Mouse (Mus musculus): ENCODE results near the gene Itih4. TPM values are rescaled to one million over a fixed set of nuclear protein-coding genes. Genes with fewer than 3 reads are reported as not detected.

Itih4 gene
- total RNA-seq, 1 experiment: 0.18 TPM

- DNase-seq (ENCODE audit: low read depth, low spot score): no peak
- no peak for TF ChIP-seq MAFK (IDR thresholded peaks at IDR 0.05; ENCODE audit: insufficient read depth, low read depth, low read length)
- TF ChIP-seq ZNF384 (IDR thresholded peaks at IDR 0.05; ENCODE audit: low read depth, low read length): no peak
- no peak for TF ChIP-seq HCFC1 (IDR thresholded peaks at IDR 0.05; ENCODE audit: borderline replicate concordance, insufficient read depth, low read length)
- no peak for TF ChIP-seq CHD2 (IDR thresholded peaks at IDR 0.05; ENCODE audit: low read depth, low read length)
- Histone ChIP-seq H3K9ac (ENCODE audit: insufficient read depth, low read depth, low read length, poor library complexity, severe bottlenecking) (no peak overlapping the region), H3K27ac (ENCODE audit: insufficient read depth, low read depth, low read length, poor library complexity, severe bottlenecking) (no peak overlapping the region), H3K4me1 (ENCODE audit: control insufficient read depth in 2 of 2, insufficient read depth in 2 of 2, low read length in 2 of 2, poor library complexity in 1 of 2) (peaks cover 0 to 12% of the 10 kb centered on the region in 2 experiments; a peak in 2 of 4 replicates), H3K9me3 (ENCODE audit: control insufficient read depth, insufficient read depth, low read depth, low read length) (no peaks in the 10 kb centered on the region), H3K36me3 (ENCODE audit: control insufficient read depth, insufficient read depth, low read length, poor library complexity, severe bottlenecking) (peaks cover 12% of the 10 kb centered on the region; the same call in 1 of the 2 replicates), H3K4me3 (ENCODE audit: insufficient read depth in 1 of 2, low read depth in 1 of 2, low read length in 2 of 2, poor library complexity in 1 of 2, severe bottlenecking in 1 of 2) (no peak overlapping the region)
- in situ Hi-C loops (cut with MboI; ENCODE audit: low sequenced_read_pairs in 2 of 2, unreplicated experiment in 2 of 2): no loop called here
Measured at GRCm38 (mm10) chr14:30868826-30869225, 17.4 kb upstream of the Itih4 start.

DNA sequence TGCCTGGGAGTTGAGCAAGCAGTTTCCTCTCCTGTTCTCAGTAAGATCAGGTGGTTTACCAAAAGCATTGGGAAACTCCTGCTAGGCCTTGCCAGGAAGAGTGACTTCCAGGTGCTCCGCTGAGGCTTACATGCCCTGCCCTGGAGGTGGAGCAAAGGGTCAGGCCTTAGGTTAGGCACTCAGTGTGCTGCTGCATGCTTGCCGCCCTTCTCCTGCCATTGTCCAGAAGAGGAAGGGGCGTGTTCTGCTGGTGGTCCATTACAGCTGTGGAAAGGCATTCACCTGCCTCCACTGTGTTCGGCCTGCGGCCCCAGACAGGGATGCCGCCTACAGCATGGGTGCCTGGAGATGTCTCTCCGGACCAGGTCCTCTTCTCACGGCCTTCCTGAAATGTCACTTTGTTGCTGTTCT is 16.9 kb upstream of the Itih4 start:
- TF ChIP-seq ZC3H11A (IDR thresholded peaks at IDR 0.05; ENCODE audit: borderline replicate concordance, low read depth, low read length) (no peak), HCFC1 (IDR thresholded peaks at IDR 0.05; ENCODE audit: borderline replicate concordance, insufficient read depth, low read length) (no peak), CHD2 (IDR thresholded peaks at IDR 0.05; ENCODE audit: low read depth, low read length) (no peak), MAFK (IDR thresholded peaks at IDR 0.05; ENCODE audit: insufficient read depth, low read depth, low read length) (no peak), ZNF384 (IDR thresholded peaks at IDR 0.05; ENCODE audit: low read depth, low read length) (no peak)
- Histone ChIP-seq H3K9ac (ENCODE audit: insufficient read depth, low read depth, low read length, poor library complexity, severe bottlenecking) (peak overlapping the region; percentile 13; the same call in 1 of the 2 replicates), H3K4me3 (ENCODE audit: insufficient read depth in 1 of 2, low read depth in 1 of 2, low read length in 2 of 2, poor library complexity in 1 of 2, severe bottlenecking in 1 of 2) (no peak overlapping the region), H3K36me3 (ENCODE audit: control insufficient read depth, insufficient read depth, low read length, poor library complexity, severe bottlenecking) (peaks cover 14% of the 10 kb centered on the region; the same call in 1 of the 2 replicates), H3K4me1 (ENCODE audit: control insufficient read depth in 2 of 2, insufficient read depth in 2 of 2, low read length in 2 of 2, poor library complexity in 1 of 2) (peaks cover 0 to 12% of the 10 kb centered on the region in 2 experiments; a peak in 2 of 4 replicates), H3K9me3 (ENCODE audit: control insufficient read depth, insufficient read depth, low read depth, low read length) (no peaks in the 10 kb centered on the region), H3K27ac (ENCODE audit: insufficient read depth, low read depth, low read length, poor library complexity, severe bottlenecking) (no peak overlapping the region)
- peak; percentile 28 for DNase-seq (ENCODE audit: low read depth, low spot score)
- in situ Hi-C loops (cut with MboI; ENCODE audit: low sequenced_read_pairs in 2 of 2, unreplicated experiment in 2 of 2): no loop called here

DNA sequence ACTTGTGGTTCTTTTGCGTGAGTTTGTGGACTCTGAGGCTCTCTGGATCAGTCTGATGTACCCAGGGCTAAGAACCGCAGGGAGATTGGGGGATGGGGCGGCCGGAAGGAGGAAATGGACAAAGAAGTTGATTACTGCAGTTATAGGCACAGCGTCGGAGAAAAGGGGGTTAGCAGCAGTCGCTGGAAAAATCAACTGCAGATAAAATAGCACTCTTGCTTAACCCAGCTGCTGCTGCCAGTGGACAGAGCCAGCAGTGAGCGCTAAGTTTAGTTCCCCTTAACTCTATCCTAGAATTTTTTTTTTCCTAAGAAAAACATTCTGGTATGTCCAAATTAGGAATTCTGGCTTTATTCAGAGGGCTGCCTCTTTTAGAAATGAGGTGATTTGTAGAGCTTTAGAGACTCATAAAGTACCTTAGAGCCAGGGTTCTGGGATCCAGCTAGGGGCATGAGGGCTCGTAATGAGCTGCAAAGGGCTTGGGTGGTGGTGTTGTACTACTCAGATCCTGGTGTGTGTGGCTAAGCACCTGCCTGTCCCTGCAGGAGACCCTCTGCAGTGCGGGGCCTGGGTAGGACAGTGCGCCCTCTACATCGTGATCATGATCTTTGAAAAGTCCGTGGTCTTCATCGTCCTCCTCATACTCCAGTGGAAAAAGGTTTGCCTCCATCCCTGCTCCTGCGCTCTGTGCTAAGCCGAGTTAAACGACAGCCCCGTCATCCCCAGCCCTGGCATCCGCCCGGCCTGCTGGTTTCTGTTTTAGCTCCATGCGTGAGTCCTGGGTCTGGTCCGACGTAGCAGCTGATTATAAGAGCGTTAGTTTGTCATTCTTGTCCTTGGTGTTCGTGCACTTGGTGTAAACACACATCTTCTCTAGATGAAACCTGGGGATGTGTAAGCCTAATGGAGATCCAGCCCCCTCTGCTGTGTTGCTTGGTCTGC is 15.8 kb upstream of the Itih4 start:
- DNase-seq (ENCODE audit: low read depth, low spot score): no peak
- in situ Hi-C loops (cut with MboI; ENCODE audit: low sequenced_read_pairs in 2 of 2, unreplicated experiment in 2 of 2): no loop called here
- Histone ChIP-seq H3K4me3 (ENCODE audit: insufficient read depth in 1 of 2, low read depth in 1 of 2, low read length in 2 of 2, poor library complexity in 1 of 2, severe bottlenecking in 1 of 2) (no peak overlapping the region), H3K9ac (ENCODE audit: insufficient read depth, low read depth, low read length, poor library complexity, severe bottlenecking) (no peak overlapping the region), H3K4me1 (ENCODE audit: control insufficient read depth in 2 of 2, insufficient read depth in 2 of 2, low read length in 2 of 2, poor library complexity in 1 of 2) (peaks cover 0 to 12% of the 10 kb centered on the region in 2 experiments; a peak in 2 of 4 replicates), H3K36me3 (ENCODE audit: control insufficient read depth, insufficient read depth, low read length, poor library complexity, severe bottlenecking) (peaks cover 13% of the 10 kb centered on the region; the same call in 1 of the 2 replicates), H3K9me3 (ENCODE audit: control insufficient read depth, insufficient read depth, low read depth, low read length) (no peaks in the 10 kb centered on the region), H3K27ac (ENCODE audit: insufficient read depth, low read depth, low read length, poor library complexity, severe bottlenecking) (no peak overlapping the region)
- no peak for TF ChIP-seq ZNF384 (IDR thresholded peaks at IDR 0.05; ENCODE audit: low read depth, low read length)
- no peak for TF ChIP-seq ZC3H11A (IDR thresholded peaks at IDR 0.05; ENCODE audit: borderline replicate concordance, low read depth, low read length)
- TF ChIP-seq CHD2 (IDR thresholded peaks at IDR 0.05; ENCODE audit: low read depth, low read length): no peak
- no peak for TF ChIP-seq HCFC1 (IDR thresholded peaks at IDR 0.05; ENCODE audit: borderline replicate concordance, insufficient read depth, low read length)
- no peak for TF ChIP-seq MAFK (IDR thresholded peaks at IDR 0.05; ENCODE audit: insufficient read depth, low read depth, low read length)

GRCm38 (mm10) chr14:30874095-30874700 is 12.1 kb upstream of the Itih4 start:
- no peak for DNase-seq (ENCODE audit: low read depth, low spot score)
- Histone ChIP-seq H3K27ac (ENCODE audit: insufficient read depth, low read depth, low read length, poor library complexity, severe bottlenecking) (no peak overlapping the region), H3K9me3 (ENCODE audit: control insufficient read depth, insufficient read depth, low read depth, low read length) (no peaks in the 10 kb centered on the region), H3K9ac (ENCODE audit: insufficient read depth, low read depth, low read length, poor library complexity, severe bottlenecking) (no peak overlapping the region), H3K4me3 (ENCODE audit: insufficient read depth in 1 of 2, low read depth in 1 of 2, low read length in 2 of 2, poor library complexity in 1 of 2, severe bottlenecking in 1 of 2) (no peak overlapping the region), H3K4me1 (ENCODE audit: control insufficient read depth in 2 of 2, insufficient read depth in 2 of 2, low read length in 2 of 2, poor library complexity in 1 of 2) (peaks cover 0 to 11% of the 10 kb centered on the region in 2 experiments; a peak in 2 of 4 replicates), H3K36me3 (ENCODE audit: control insufficient read depth, insufficient read depth, low read length, poor library complexity, severe bottlenecking) (peaks cover 9% of the 10 kb centered on the region; the same call in 1 of the 2 replicates)
- in situ Hi-C loops (cut with MboI; ENCODE audit: low sequenced_read_pairs in 2 of 2, unreplicated experiment in 2 of 2): no loop called here
- TF ChIP-seq HCFC1 (IDR thresholded peaks at IDR 0.05; ENCODE audit: borderline replicate concordance, insufficient read depth, low read length): no peak
- no peak for TF ChIP-seq CHD2 (IDR thresholded peaks at IDR 0.05; ENCODE audit: low read depth, low read length)
- TF ChIP-seq MAFK (IDR thresholded peaks at IDR 0.05; ENCODE audit: insufficient read depth, low read depth, low read length): no peak
- TF ChIP-seq ZNF384 (IDR thresholded peaks at IDR 0.05; ENCODE audit: low read depth, low read length): no peak
- no peak for TF ChIP-seq ZC3H11A (IDR thresholded peaks at IDR 0.05; ENCODE audit: borderline replicate concordance, low read depth, low read length)

All from ES-E14 (cell line).